Mouse (Mus musculus) cerebellum, postnatal 4 days (tissue): ENCODE results near the gene Tchh.
"Not testable (repeated sequence)": the region's sequence is repeated elsewhere in the genome, so short reads cannot be mapped to it uniquely, and the experiment has no call there.

Experiments used
- DNase-seq, 2 experiments: peaks; one replicate each; pipeline ENCODE4 v3.0.0; 2022; ENCODE audit warnings: low spot score in 2 of 2, mixed read lengths in 1 of 2

Tchh gene

DNA sequence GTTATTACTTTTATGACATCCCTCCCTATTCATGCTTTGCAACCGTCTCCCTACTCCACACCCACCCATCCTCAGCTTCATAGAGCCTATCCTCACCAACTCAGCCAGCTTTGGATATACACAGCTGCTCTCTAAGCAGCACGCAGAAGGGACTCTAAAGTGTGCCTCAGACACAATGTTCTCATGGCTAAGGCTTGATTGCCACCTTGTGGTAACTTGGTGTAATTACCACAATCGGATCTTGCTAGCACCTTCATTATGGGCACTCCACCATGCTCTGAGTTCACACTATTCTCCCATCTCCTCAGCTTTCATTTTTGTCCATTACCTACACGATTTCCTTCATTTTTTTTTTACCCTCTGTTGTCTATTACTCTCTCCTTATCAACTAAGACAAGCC is 51.9 kb downstream of the Tchh start:
- DNase-seq: peak in 1 of 2 experiments; percentile 37

GRCm38 (mm10) chr3:93494774-93495173 is 52.6 kb downstream of the Tchh start:
- not testable (repeated sequence) for DNase-seq

- no peak for DNase-seq
Observed at GRCm38 (mm10) chr3:93497131-93497530, 55.0 kb downstream of the Tchh start.
